28 mouse cellular contexts compared by ENCODE assay signal in genomic region chr1:132715044-132715443, GRCm38 (mm10). TPM values are rescaled to one million over a fixed set of nuclear protein-coding genes. Genes with fewer than 3 reads are reported as not detected.
DNase-seq lines count a peak whose midpoint lies in the region; ATAC-seq and TF ChIP-seq lines count a peak whose summit lies in the region.
"Had no signal": no experiment of that assay in that cellular context is flagged by ENCODE, and none has a peak within 500 bp of the region (broad histone marks: within the 10 kb centered on the region; RNA-seq: fewer than 3 reads in every experiment).

No protein-coding gene starts in this region.

- H3K36me3 ChIP-seq in forebrain, embryonic 15.5 days = no peaks in the 10 kb centered on the region
- H3K36me3 ChIP-seq in forebrain, embryonic 11.5 days (ENCODE audit: control insufficient read depth, insufficient read depth, low read length) = no peaks in the 10 kb centered on the region
- no peaks in the 10 kb centered on the region for H3K36me3 ChIP-seq in midbrain, embryonic 13.5 days
- no peaks in the 10 kb centered on the region for H3K36me3 ChIP-seq in midbrain, postnatal 0 days (ENCODE audit: insufficient read depth, low read length)
- H3K36me3 ChIP-seq in forebrain, embryonic 16.5 days (ENCODE audit: control insufficient read depth, insufficient read depth) = no peaks in the 10 kb centered on the region
- H3K36me3 ChIP-seq: embryonic facial prominence, embryonic 10.5 days; embryonic facial prominence, embryonic 13.5 days; intestine, embryonic 15.5 days had no signal

- no peak for ATAC-seq in forebrain, embryonic 15.5 days (replicated peaks)
- no peak for ATAC-seq in forebrain, embryonic 11.5 days (replicated peaks; ENCODE audit: low FRiP score)
- ATAC-seq in midbrain, embryonic 13.5 days = no peak
- ATAC-seq in midbrain, postnatal 0 days (ENCODE audit: low FRiP score) = no peak
- peak; percentile 27; the same call in 1 of the 2 replicates for ATAC-seq in forebrain, embryonic 16.5 days
- ATAC-seq: CD4-positive, CD25-positive, alpha-beta regulatory T cell, adult 4 months; hindbrain, embryonic 16.5 days; intestine, embryonic 15.5 days had no signal

- H3K9me3 ChIP-seq in forebrain, embryonic 15.5 days = no peaks in the 10 kb centered on the region
- H3K9me3 ChIP-seq in forebrain, embryonic 11.5 days (ENCODE audit: control insufficient read depth, low read length) = no peaks in the 10 kb centered on the region
- no peaks in the 10 kb centered on the region for H3K9me3 ChIP-seq in midbrain, embryonic 13.5 days
- H3K9me3 ChIP-seq in midbrain, postnatal 0 days (ENCODE audit: low read length) = no peaks in the 10 kb centered on the region
- no peaks in the 10 kb centered on the region for H3K9me3 ChIP-seq in forebrain, embryonic 16.5 days (ENCODE audit: control insufficient read depth, low read length)
- H3K9me3 ChIP-seq: embryonic facial prominence, embryonic 10.5 days; embryonic facial prominence, embryonic 13.5 days; intestine, embryonic 15.5 days had no signal

- peak overlapping the region; percentile 65 for H3K27ac ChIP-seq in forebrain, embryonic 15.5 days (replicated peaks)
- H3K27ac ChIP-seq in forebrain, embryonic 11.5 days (ENCODE audit: low read depth, low read length) = no peak overlapping the region
- 0 out of 2 replicates have a peak overlapping the region, but pooled peaks have one; percentile 32 for H3K27ac ChIP-seq in midbrain, embryonic 13.5 days
- no peak overlapping the region; the same call in 1 of the 2 replicates for H3K27ac ChIP-seq in midbrain, postnatal 0 days (ENCODE audit: low read depth, low read length)
- H3K27ac ChIP-seq in forebrain, embryonic 16.5 days (ENCODE audit: low read length) = peak overlapping the region; percentile 46
- H3K27ac ChIP-seq: embryonic facial prominence, embryonic 10.5 days; embryonic facial prominence, embryonic 13.5 days; gastrocnemius, adult 2 months; intestine, embryonic 15.5 days had no signal

- 78% methylated on average over 9 of the region's 9 CpGs for WGBS in forebrain, embryonic 15.5 days
- 93% methylated on average over 9 of the region's 9 CpGs for WGBS in forebrain, embryonic 11.5 days
- 72% methylated on average over 9 of the region's 9 CpGs for WGBS in midbrain, embryonic 13.5 days
- 53% methylated on average over 9 of the region's 9 CpGs for WGBS in midbrain, postnatal 0 days
- 75% methylated on average over 9 of the region's 9 CpGs for WGBS in forebrain, embryonic 16.5 days

- TF ChIP-seq CTCF in midbrain, postnatal 0 days (IDR thresholded peaks at IDR 0.05) = no peak
- no peak for TF ChIP-seq CTCF in brain, embryonic 14.5 days (IDR thresholded peaks at IDR 0.05; ENCODE audit: borderline replicate concordance, extremely low read depth, insufficient read depth, insufficient read length)

- H3K27me3 ChIP-seq in forebrain, embryonic 15.5 days = no peaks in the 10 kb centered on the region
- H3K27me3 ChIP-seq in forebrain, embryonic 11.5 days (ENCODE audit: control insufficient read depth, insufficient read depth, low read length) = no peaks in the 10 kb centered on the region
- no peaks in the 10 kb centered on the region for H3K27me3 ChIP-seq in midbrain, embryonic 13.5 days
- H3K27me3 ChIP-seq in midbrain, postnatal 0 days (ENCODE audit: insufficient read depth, low read length) = no peaks in the 10 kb centered on the region
- no peaks in the 10 kb centered on the region for H3K27me3 ChIP-seq in forebrain, embryonic 16.5 days (replicated peaks; ENCODE audit: control insufficient read depth, insufficient read depth, low read length)
- H3K27me3 ChIP-seq: embryonic facial prominence, embryonic 13.5 days; intestine, embryonic 15.5 days had no signal

- no peak overlapping the region for H3K4me3 ChIP-seq in forebrain, embryonic 15.5 days
- H3K4me3 ChIP-seq in forebrain, embryonic 11.5 days (ENCODE audit: low read depth, low read length) = no peak overlapping the region
- no peak overlapping the region for H3K4me3 ChIP-seq in midbrain, embryonic 13.5 days (replicated peaks)
- no peak overlapping the region for H3K4me3 ChIP-seq in midbrain, postnatal 0 days (ENCODE audit: low read depth, low read length)
- H3K4me3 ChIP-seq in forebrain, embryonic 16.5 days (replicated peaks; ENCODE audit: low read length) = no peak overlapping the region
- H3K4me3 ChIP-seq: embryonic facial prominence, embryonic 10.5 days; embryonic facial prominence, embryonic 13.5 days; erythroblast, embryonic 14.5 days; gastrocnemius, adult 2 months; intestine, embryonic 15.5 days had no signal

- H3K4me1 ChIP-seq in forebrain, embryonic 15.5 days = peaks cover 49% of the 10 kb centered on the region
- no peaks in the 10 kb centered on the region for H3K4me1 ChIP-seq in forebrain, embryonic 11.5 days (replicated peaks; ENCODE audit: control insufficient read depth, insufficient read depth, low read length)
- H3K4me1 ChIP-seq in midbrain, embryonic 13.5 days (replicated peaks) = peaks cover 63% of the 10 kb centered on the region
- H3K4me1 ChIP-seq in midbrain, postnatal 0 days (ENCODE audit: insufficient read depth, low read length) = peaks cover 28% of the 10 kb centered on the region
- peaks cover 32% of the 10 kb centered on the region for H3K4me1 ChIP-seq in forebrain, embryonic 16.5 days (replicated peaks; ENCODE audit: control insufficient read depth, insufficient read depth, low read length)
- H3K4me1 ChIP-seq: embryonic facial prominence, embryonic 13.5 days; intestine, embryonic 15.5 days had no signal

- no peak overlapping the region for H3K9ac ChIP-seq in forebrain, embryonic 15.5 days (replicated peaks)
- H3K9ac ChIP-seq in forebrain, embryonic 11.5 days (ENCODE audit: low read length) = no peak overlapping the region
- no peak overlapping the region for H3K9ac ChIP-seq in midbrain, embryonic 13.5 days (replicated peaks)
- no peak overlapping the region for H3K9ac ChIP-seq in midbrain, postnatal 0 days (replicated peaks; ENCODE audit: low read length, poor library complexity, severe bottlenecking)
- H3K9ac ChIP-seq in forebrain, embryonic 16.5 days (replicated peaks; ENCODE audit: low read depth, low read length) = no peak overlapping the region
- H3K9ac ChIP-seq: embryonic facial prominence, embryonic 13.5 days; intestine, embryonic 15.5 days had no signal

- no peak for DNase-seq in forebrain, embryonic 11.5 days (ENCODE audit: low spot score)
- DNase-seq in midbrain, postnatal 0 days (ENCODE audit: low spot score) = no peak
- peak; percentile 53 for DNase-seq in brain, embryonic 14.5 days (ENCODE audit: low read depth)
- DNase-seq in kidney, adult 11 months = no peak
- DNase-seq in thymus, postnatal 0 days (ENCODE audit: low spot score) = no peak
- DNase-seq: adrenal gland, adult 2 months; adrenal gland, postnatal 14 days; cerebellum, adult 11-12 months; cerebellum, adult 8-10 months; cerebellum, postnatal 10 days; cerebellum, postnatal 36 days; embryo, embryonic 11 days; gastrocnemius, adult 2 months; gastrocnemius, postnatal 14 days; heart, adult 11 months had no signal

- H3K4me2 ChIP-seq in forebrain, embryonic 15.5 days (replicated peaks) = no peak overlapping the region
- no peak overlapping the region for H3K4me2 ChIP-seq in forebrain, embryonic 11.5 days (ENCODE audit: low read depth, low read length, severe bottlenecking)
- H3K4me2 ChIP-seq in midbrain, embryonic 13.5 days (replicated peaks) = no peak overlapping the region
- no peak overlapping the region for H3K4me2 ChIP-seq in midbrain, postnatal 0 days (ENCODE audit: low read depth, low read length, poor library complexity, severe bottlenecking)
- no peak overlapping the region for H3K4me2 ChIP-seq in forebrain, embryonic 16.5 days (ENCODE audit: low read length)
- H3K4me2 ChIP-seq: embryonic facial prominence, embryonic 13.5 days; heart, embryonic 11.5 days; intestine, embryonic 15.5 days had no signal

- no peak for TF ChIP-seq POLR2A in brain, embryonic 14.5 days (IDR thresholded peaks at IDR 0.05; ENCODE audit: borderline replicate concordance, extremely low read depth, insufficient read depth, insufficient read length, poor library complexity, severe bottlenecking)

RNA-seq across cellular contexts. Expression of gene Nfasc, which starts 26.6 kb away (rescaled TPM):
- 51.5 and 59.0 TPM in 2 replicates for polyA plus RNA-seq in forebrain, embryonic 15.5 days (2015; fragmentation: Nextera tagmentation; extraction: Ambion mirVana)
- polyA plus RNA-seq in forebrain, embryonic 11.5 days (2014; fragmentation: Nextera tagmentation; extraction: Ambion mirVana) = 19.9 and 21.9 TPM in 2 replicates
- 39.2 and 50.3 TPM in 2 replicates for polyA plus RNA-seq in midbrain, embryonic 13.5 days (2015; fragmentation: Nextera tagmentation; extraction: Ambion mirVana)
- 59.2 and 66.7 TPM in 2 replicates for total RNA-seq in midbrain, postnatal 0 days (2014; rRNA removed)
- polyA plus RNA-seq in midbrain, postnatal 0 days (2015; fragmentation: Nextera tagmentation; extraction: Ambion mirVana) = 28.6 and 32.7 TPM in 2 replicates
- polyA plus RNA-seq in brain, embryonic 14.5 days (2012; rRNA removed) = 45.7 and 65.9 TPM in 2 replicates
- polyA plus RNA-seq in forebrain, embryonic 16.5 days (2015; fragmentation: Nextera tagmentation; extraction: Ambion mirVana) = 49.3 and 61.8 TPM in 2 replicates
- polyA plus RNA-seq in thymus, postnatal 0 days (2015; fragmentation: Nextera tagmentation; extraction: Ambion mirVana) = 0.30 and 0.39 TPM in 2 replicates
- total RNA-seq: hematopoietic stem cell, adult 5-6 weeks; MEL had no signal
- polyA plus RNA-seq: C2C12; CD4-positive, CD25-positive, alpha-beta regulatory T cell, adult 4 months; erythroblast, embryonic 14.5 days had no signal

Comparison
In these comparisons a context has a peak if more than half of its experiments do, and no peak if none do; other contexts are left out.
1. H3K27ac ChIP-seq: peak in forebrain, embryonic 15.5 days (single experiment), midbrain, embryonic 13.5 days (single experiment) and forebrain, embryonic 16.5 days (single experiment); none in forebrain, embryonic 11.5 days (single experiment) and midbrain, postnatal 0 days (single experiment).
2. RNA of gene Nfasc, which starts 26.6 kb away (polyA plus RNA-seq): 45.7 to 65.9 TPM in brain, embryonic 14.5 days, 49.3 to 61.8 TPM in forebrain, embryonic 16.5 days, 51.5 to 59.0 TPM in forebrain, embryonic 15.5 days, 39.2 to 50.3 TPM in midbrain, embryonic 13.5 days, 28.6 to 32.7 TPM in midbrain, postnatal 0 days and 19.9 to 21.9 TPM in forebrain, embryonic 11.5 days; 0.30 to 0.39 TPM in thymus, postnatal 0 days; every median in the first group is over 10 times any median in the second.